Mouse (Mus musculus) megakaryocyte, embryonic 14.5 days (primary cell): ENCODE measurements at regions not wholly inside any gene's neighbourhood (a gene's known extent, or its start where the extent isn't known, plus 50 kb on each side); places are given as distances from the start of the nearest gene placed in this dataset.

Experiments used
- H3K27me3 ChIP-seq: replicated peaks from 2 replicates; pipeline ENCODE3; 2012; ENCODE audit warnings: inconsistent platforms
- H3K36me3 ChIP-seq: replicated peaks from 2 replicates; pipeline ENCODE3; 2012; ENCODE audit warnings: low read length, inconsistent platforms, mixed read lengths
- H3K4me1 ChIP-seq: 2 replicates; pipeline ENCODE4 v1.6.1; 2012; ENCODE audit warnings: inconsistent platforms
- H3K4me3 ChIP-seq: replicated peaks from 2 replicates; pipeline ENCODE3; 2012; ENCODE audit warnings: moderate library complexity, mild to moderate bottlenecking, inconsistent platforms
- H3K9me3 ChIP-seq: 2 replicates; pipeline ENCODE4 v1.6.1; 2012; ENCODE audit warnings: inconsistent platforms
- FLI1 ChIP-seq: IDR thresholded peaks from 2 replicates; pipeline ENCODE4 v1.6.1; 2012; ENCODE audit warnings: low read length, inconsistent platforms, mixed read lengths
- GATA1 ChIP-seq: IDR thresholded peaks from 3 replicates; pipeline ENCODE4 v1.6.1; 2012; ENCODE audit warnings: mixed read lengths, low read length, inconsistent platforms, borderline replicate concordance

DNA sequence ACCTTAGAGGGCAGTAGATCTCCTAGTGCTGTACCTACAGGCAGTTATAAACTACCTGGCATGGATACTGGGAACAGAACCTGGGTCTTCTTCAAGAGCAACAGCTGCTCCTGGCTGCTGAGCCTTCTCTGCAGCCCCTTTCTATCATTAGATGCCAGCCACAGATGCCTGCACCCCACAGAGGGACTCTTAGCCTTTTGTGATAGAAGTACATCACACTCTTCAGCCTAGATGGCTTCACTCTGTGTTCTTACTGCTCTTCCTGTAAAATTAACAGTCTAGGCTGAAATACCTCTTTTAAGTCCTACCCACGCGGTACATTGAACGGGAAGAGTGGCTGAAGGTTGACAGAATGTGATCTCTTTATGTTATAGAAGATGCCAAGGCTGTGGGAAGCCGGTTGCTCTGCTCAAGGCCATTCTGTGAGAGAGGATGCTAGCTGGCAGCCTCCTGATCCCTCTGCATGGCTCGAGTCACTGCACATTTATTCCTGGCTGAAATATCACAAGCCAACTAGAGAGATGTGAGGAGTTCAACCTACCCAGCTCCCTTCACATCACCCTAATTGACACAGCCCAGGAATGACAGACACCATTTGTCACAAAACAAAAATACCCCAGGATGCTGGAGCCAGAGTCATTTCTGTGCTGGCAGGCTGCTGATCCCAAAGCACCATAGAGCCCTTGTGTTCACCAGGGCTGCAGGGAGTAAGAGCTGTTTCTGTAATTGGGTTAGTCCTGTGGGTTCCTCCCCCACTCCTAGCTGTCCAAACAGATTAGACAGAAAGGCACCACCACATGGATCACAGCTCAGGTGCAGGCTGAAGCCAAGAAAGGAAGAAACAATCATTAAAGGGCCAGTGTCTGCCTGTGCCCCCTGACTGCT is 162.5 kb downstream of the B3gnt2 start:
- Histone ChIP-seq H3K36me3 (no peaks in the 10 kb centered on the region), H3K4me3 (no peak overlapping the region)
- TF ChIP-seq GATA1 (no peak), FLI1 (no peak)

DNA sequence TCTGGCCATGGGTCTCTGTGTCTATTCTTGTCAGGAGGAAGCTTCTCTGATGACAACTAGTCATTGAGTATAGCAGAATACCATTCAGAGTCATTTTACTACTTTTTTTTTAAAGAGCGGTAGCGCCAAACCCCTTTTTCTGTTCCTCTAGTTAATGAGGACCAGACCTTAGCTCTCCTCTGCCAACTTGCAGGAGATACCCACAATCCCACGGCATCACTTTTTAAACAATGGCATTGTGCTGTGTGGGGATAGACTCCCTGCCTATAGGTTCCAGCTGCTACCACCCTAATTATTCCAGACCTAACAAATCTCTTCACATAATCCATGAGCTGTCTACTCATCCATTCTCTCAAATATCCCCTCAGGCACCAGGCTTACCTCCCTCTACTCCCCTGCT is 154.7 kb downstream of the B3gnt2 start:
- Histone ChIP-seq H3K27me3 (peaks cover 5% of the 10 kb centered on the region), H3K4me3 (no peak overlapping the region), H3K4me1 (peaks cover 13% of the 10 kb centered on the region), H3K9me3 (peaks cover 7% of the 10 kb centered on the region), H3K36me3 (no peaks in the 10 kb centered on the region)
- TF ChIP-seq FLI1, result no peak
- no peak for TF ChIP-seq GATA1

More for the DNA sequence above, 162.5 kb downstream of the B3gnt2 start:
- Histone ChIP-seq H3K4me1 (peaks cover 46% of the 10 kb centered on the region), H3K27me3 (peaks cover 5% of the 10 kb centered on the region), H3K9me3 (peaks cover 3% of the 10 kb centered on the region)
